Mouse (Mus musculus): ENCODE results near the gene Guca1b. TPM values are rescaled to one million over a fixed set of nuclear protein-coding genes. Genes with fewer than 3 reads are reported as not detected.
A peak's percentile ranks its signal among the peaks of the same experiment; 100 is the strongest.

Guca1b gene
- total and polyA plus RNA-seq, 3 experiments: 1.3 to 3.1 TPM; not detected in 1

DNA sequence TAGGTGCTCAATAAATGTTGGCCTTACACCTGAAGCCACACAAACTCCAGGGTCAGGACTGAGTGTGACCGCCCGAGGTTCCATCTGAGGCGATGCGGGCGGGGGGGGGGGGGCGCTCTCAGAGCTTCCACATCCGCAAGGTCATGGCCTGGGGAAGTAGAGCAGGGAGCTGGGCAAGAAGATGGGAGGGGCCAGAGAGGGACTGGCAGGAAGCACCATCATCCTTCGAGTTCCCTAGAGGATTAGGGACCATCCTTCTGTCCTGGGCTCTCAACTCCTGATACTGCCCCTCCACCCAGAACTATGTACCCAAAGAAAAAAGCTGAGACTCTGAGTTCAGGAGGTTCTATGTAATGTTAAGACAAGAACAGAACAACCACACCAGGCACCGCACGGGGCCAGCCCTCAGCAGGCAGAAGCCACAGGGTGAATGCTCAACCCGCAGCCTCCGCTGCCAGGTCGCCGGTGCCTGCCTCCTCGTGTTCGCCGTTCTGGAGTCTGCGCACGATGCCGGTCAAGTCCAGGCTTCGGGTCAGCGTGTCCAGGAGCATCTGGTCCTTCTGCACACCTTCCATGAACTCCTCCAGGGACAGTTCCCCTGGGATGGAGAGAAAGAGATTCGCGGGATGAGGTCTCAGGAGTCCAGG, 9.2 kb downstream of the Guca1b start:
- no peak overlapping the region for H3K27ac ChIP-seq (ENCODE audit: control insufficient read depth, low read depth, low read length)
- H3K4me1 ChIP-seq (ENCODE audit: control insufficient read depth in 1 of 2, insufficient read depth in 2 of 2, low read length in 2 of 2): peaks cover 0 to 7% of the 10 kb centered on the region in 2 experiments; a peak in 1 of 4 replicates
- no peaks in the 10 kb centered on the region for H3K79me2 ChIP-seq (ENCODE audit: control insufficient read depth, insufficient read depth, low read length, poor library complexity)
- H3K36me3 ChIP-seq (ENCODE audit: control insufficient read depth in 1 of 2, insufficient read depth in 2 of 2, low read length in 2 of 2): no peaks in the 10 kb centered on the region
- peak; percentile 47; the same call in 1 of the 2 replicates for TF ChIP-seq NRF1 (IDR thresholded peaks at IDR 0.05; ENCODE audit: insufficient read depth, low read depth, low read length, poor library complexity, severe bottlenecking)
- no peak for TF ChIP-seq NELFE (IDR thresholded peaks at IDR 0.05; ENCODE audit: low read depth, low read length)
- TF ChIP-seq ZKSCAN1 (IDR thresholded peaks at IDR 0.05; ENCODE audit: low read depth, low read length): peak; percentile 69; the same call in 1 of the 2 replicates
- H3K27me3 ChIP-seq (ENCODE audit: control insufficient read depth in 1 of 2, insufficient read depth in 2 of 2, low read length in 2 of 2): no peaks in the 10 kb centered on the region
- DNase-seq (ENCODE audit: low read depth, low spot score): peak; percentile 47
- no peaks in the 10 kb centered on the region for H3K9me3 ChIP-seq (replicated peaks; ENCODE audit: insufficient read depth, low read length)
- peak overlapping the region; percentile 76 for H3K9ac ChIP-seq (ENCODE audit: control insufficient read depth, low read depth, low read length, poor library complexity, severe bottlenecking)
- H3K4me3 ChIP-seq (ENCODE audit: control insufficient read depth in 1 of 2, insufficient read depth in 1 of 2, low read depth in 2 of 2, low read length in 2 of 2): peak overlapping the region; percentile 52 to 91

DNA sequence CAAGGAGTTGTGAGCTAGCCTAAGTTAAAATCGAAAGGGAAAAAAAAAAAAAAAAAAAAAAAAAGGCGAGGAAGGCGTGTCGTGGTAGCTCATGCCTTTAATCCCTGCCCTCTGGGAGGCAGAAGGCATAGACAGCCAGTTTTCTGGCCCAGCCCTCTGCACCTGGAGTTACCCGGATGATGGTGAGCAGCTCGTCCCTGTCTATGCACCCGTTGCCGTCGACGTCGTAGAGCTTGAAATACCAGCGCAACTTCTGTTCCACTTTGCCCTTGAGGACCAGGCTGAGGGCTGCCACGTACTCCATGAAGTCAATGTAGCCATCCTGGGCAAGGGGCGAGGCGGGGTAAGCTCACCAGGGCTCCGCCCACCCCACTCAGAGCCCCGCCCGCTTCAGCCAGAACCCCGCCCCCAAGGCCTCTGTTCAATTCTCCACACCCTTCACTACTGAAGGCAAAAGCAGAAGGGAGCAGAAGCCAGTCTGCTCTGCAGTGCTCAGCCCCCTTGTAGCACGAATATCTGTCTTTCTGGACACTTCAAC, 10.3 kb downstream of the Guca1b start:
- TF ChIP-seq MYC (IDR thresholded peaks at IDR 0.05; ENCODE audit: low read depth, low read length) (0 out of 2 replicates have a peak, but pooled peaks have one; percentile 23), TBP (IDR thresholded peaks at IDR 0.05; ENCODE audit: low read depth, low read length) (peak; percentile 53; the same call in 1 of the 2 replicates), MAZ (IDR thresholded peaks at IDR 0.05; ENCODE audit: low read depth, low read length) (peak; percentile 40; the same call in 1 of the 2 replicates), POLR2A (IDR thresholded peaks at IDR 0.05; ENCODE audit: control insufficient read depth in 1 of 2, insufficient read depth in 1 of 2, low read depth in 1 of 2, low read length in 2 of 2, poor library complexity in 1 of 2) (peak in 1 of 2 experiments; percentile 50; a peak in 1 of 4 replicates), MAX (IDR thresholded peaks at IDR 0.05; ENCODE audit: low read length) (no peak), MXI1 (IDR thresholded peaks at IDR 0.05; ENCODE audit: low read depth, low read length) (0 out of 2 replicates have a peak, but pooled peaks have one; percentile 23), UBTF (IDR thresholded peaks at IDR 0.05; ENCODE audit: borderline replicate concordance, insufficient read depth, low read depth, low read length) (0 out of 2 replicates have a peak, but pooled peaks have one; percentile 41), ZNF384 (IDR thresholded peaks at IDR 0.05; ENCODE audit: low read depth, low read length) (peak; percentile 99), CHD2 (IDR thresholded peaks at IDR 0.05; ENCODE audit: low read length) (no peak), ZKSCAN1 (IDR thresholded peaks at IDR 0.05; ENCODE audit: low read depth, low read length) (peak; percentile 56; the same call in 1 of the 2 replicates)
- Histone ChIP-seq H3K9me3 (replicated peaks; ENCODE audit: insufficient read depth, low read length) (no peaks in the 10 kb centered on the region), H3K79me2 (ENCODE audit: control insufficient read depth, insufficient read depth, low read length, poor library complexity) (no peaks in the 10 kb centered on the region), H3K27ac (ENCODE audit: control insufficient read depth, low read depth, low read length) (peak overlapping the region; percentile 19; the same call in 1 of the 2 replicates), H3K27me3 (ENCODE audit: control insufficient read depth in 1 of 2, insufficient read depth in 2 of 2, low read length in 2 of 2) (no peaks in the 10 kb centered on the region), H3K9ac (ENCODE audit: control insufficient read depth, low read depth, low read length, poor library complexity, severe bottlenecking) (peak overlapping the region; percentile 76), H3K4me3 (ENCODE audit: control insufficient read depth in 1 of 2, insufficient read depth in 1 of 2, low read depth in 2 of 2, low read length in 2 of 2) (peak overlapping the region; percentile 52 to 91), H3K4me1 (ENCODE audit: control insufficient read depth in 1 of 2, insufficient read depth in 2 of 2, low read length in 2 of 2) (peaks cover 0 to 7% of the 10 kb centered on the region in 2 experiments; a peak in 1 of 4 replicates), H3K36me3 (ENCODE audit: control insufficient read depth in 1 of 2, insufficient read depth in 2 of 2, low read length in 2 of 2) (no peaks in the 10 kb centered on the region)
- peak; percentile 93 for DNase-seq (ENCODE audit: low read depth, low spot score)

- H3K27me3 ChIP-seq (ENCODE audit: control insufficient read depth in 1 of 2, insufficient read depth in 2 of 2, low read length in 2 of 2): peaks cover 0 to 2% of the 10 kb centered on the region in 2 experiments; a peak in 2 of 4 replicates
- H3K36me3 ChIP-seq (ENCODE audit: control insufficient read depth in 1 of 2, insufficient read depth in 2 of 2, low read length in 2 of 2): no peaks in the 10 kb centered on the region
- no peak overlapping the region for H3K27ac ChIP-seq (ENCODE audit: control insufficient read depth, low read depth, low read length)
- peaks cover 0 to 7% of the 10 kb centered on the region in 2 experiments; a peak in 1 of 4 replicates for H3K4me1 ChIP-seq (ENCODE audit: control insufficient read depth in 1 of 2, insufficient read depth in 2 of 2, low read length in 2 of 2)
- no peak overlapping the region for H3K9ac ChIP-seq (ENCODE audit: control insufficient read depth, low read depth, low read length, poor library complexity, severe bottlenecking)
- H3K9me3 ChIP-seq (replicated peaks; ENCODE audit: insufficient read depth, low read length): no peaks in the 10 kb centered on the region
- H3K4me3 ChIP-seq (ENCODE audit: control insufficient read depth in 1 of 2, insufficient read depth in 1 of 2, low read depth in 2 of 2, low read length in 2 of 2): no peak overlapping the region
- no peaks in the 10 kb centered on the region for H3K79me2 ChIP-seq (ENCODE audit: control insufficient read depth, insufficient read depth, low read length, poor library complexity)
- no peak for TF ChIP-seq UBTF (IDR thresholded peaks at IDR 0.05; ENCODE audit: borderline replicate concordance, insufficient read depth, low read depth, low read length)
- TF ChIP-seq POLR2AphosphoS2 (IDR thresholded peaks at IDR 0.05; ENCODE audit: low read length): no peak
- TF ChIP-seq MAZ (IDR thresholded peaks at IDR 0.05; ENCODE audit: low read depth, low read length): no peak
- no peak for TF ChIP-seq ETS1 (IDR thresholded peaks at IDR 0.05; ENCODE audit: low read depth, low read length)
- no peak for TF ChIP-seq GATA1 (IDR thresholded peaks at IDR 0.05; ENCODE audit: low read depth, low read length)
- TF ChIP-seq ZMIZ1 (IDR thresholded peaks at IDR 0.05; ENCODE audit: low read depth, low read length): no peak
- TF ChIP-seq SMC3 (IDR thresholded peaks at IDR 0.05; ENCODE audit: low read depth, low read length): no peak
- TF ChIP-seq ZKSCAN1 (IDR thresholded peaks at IDR 0.05; ENCODE audit: low read depth, low read length): no peak
- TF ChIP-seq CTCF (IDR thresholded peaks at IDR 0.05 in 2 of 3, conservative IDR thresholded peaks at IDR 0.05 in 1 of 3; ENCODE audit: control insufficient read depth in 1 of 3, insufficient read depth in 1 of 3, low read depth in 2 of 3, low read length in 3 of 3, poor library complexity in 1 of 3, severe bottlenecking in 1 of 3): no peak
- TF ChIP-seq KAT2A (conservative IDR thresholded peaks at IDR 0.05; ENCODE audit: low read depth, low read length): no peak
- no peak for TF ChIP-seq USF1 (IDR thresholded peaks at IDR 0.05; ENCODE audit: low read depth, low read length)
- TF ChIP-seq MYB (IDR thresholded peaks at IDR 0.05; ENCODE audit: low read depth, low read length): no peak
- TF ChIP-seq ZNF384 (IDR thresholded peaks at IDR 0.05; ENCODE audit: low read depth, low read length): no peak
- no peak for TF ChIP-seq TBP (IDR thresholded peaks at IDR 0.05; ENCODE audit: low read depth, low read length)
- no peak for DNase-seq (ENCODE audit: low read depth, low spot score)
Measured at GRCm38 (mm10) chr17:47399091-47399490, 13.9 kb downstream of the Guca1b start.

All from MEL (cell line).